Comparison of ENCODE assay signal across 15 mouse cellular contexts in the genomic region with DNA sequence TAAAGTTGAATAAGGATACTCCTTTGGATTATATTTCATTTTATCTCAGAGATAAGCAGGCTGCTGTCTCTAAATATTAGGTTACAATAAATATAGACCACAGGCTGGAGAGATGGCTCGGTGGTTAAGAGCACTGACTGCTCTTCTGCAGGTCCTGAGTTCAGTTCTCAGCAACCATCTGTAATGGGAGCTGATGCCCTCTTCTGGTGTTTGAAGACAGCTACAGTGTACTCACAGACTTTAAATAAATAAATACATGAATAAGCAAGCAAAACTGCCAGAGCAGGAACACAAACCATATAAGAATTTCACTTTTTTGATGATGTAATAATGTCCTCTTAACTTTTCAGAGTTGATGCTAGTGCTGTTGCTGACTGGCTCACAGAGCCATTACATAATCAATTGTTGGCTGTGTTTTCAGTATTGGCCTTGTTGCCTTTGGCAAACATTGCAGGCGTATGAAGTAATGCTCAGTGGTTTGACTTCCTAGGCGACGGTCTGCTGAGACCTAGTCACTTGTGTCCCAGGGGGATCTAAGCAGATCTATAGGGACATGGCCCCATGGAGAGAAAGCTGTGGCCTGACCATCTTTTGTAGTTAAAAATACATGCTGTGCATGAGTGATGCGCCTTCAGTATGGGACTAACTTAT. TPM values are rescaled to one million over a fixed set of nuclear protein-coding genes. Genes with fewer than 3 reads are reported as not detected.
A peak's percentile ranks its signal among the peaks of the same experiment; 100 is the strongest.
DNase-seq lines count a peak whose midpoint lies in the region; ATAC-seq and TF ChIP-seq lines count a peak whose summit lies in the region.
"Had no signal": no experiment of that assay in that cellular context is flagged by ENCODE, and none has a peak within 500 bp of the region (broad histone marks: within the 10 kb centered on the region; RNA-seq: fewer than 3 reads in every experiment).

No protein-coding gene starts in this region.

- peak; percentile 30 for DNase-seq in kidney, adult 9 months
- no peak for DNase-seq in kidney, postnatal 14 days
- no peak for DNase-seq in MEL (ENCODE audit: low read depth, low spot score)
- DNase-seq in adrenal gland, postnatal 36 days = peak; percentile 38 to 57
- peak; percentile 75 for DNase-seq in lung, postnatal 25 days (ENCODE audit: low spot score)
- no peak for DNase-seq in right cerebral cortex, postnatal 10 days (ENCODE audit: low spot score in 2 of 2)
- no peak for DNase-seq in embryonic facial prominence, embryonic 10.5 days (ENCODE audit: low spot score)
- DNase-seq: right cerebral cortex, postnatal 4 days; thymus, adult 18-20 months had no signal

- TF ChIP-seq RAD21 in MEL (IDR thresholded peaks at IDR 0.05; ENCODE audit: low read depth, low read length) = no peak; the same call in 1 of the 2 replicates

- H3K4me1 ChIP-seq in MEL (ENCODE audit: control insufficient read depth in 1 of 2, insufficient read depth in 2 of 2, low read length in 2 of 2) = no peaks in the 10 kb centered on the region
- peaks cover 9% of the 10 kb centered on the region for H3K4me1 ChIP-seq in forebrain, embryonic 12.5 days
- peaks cover 27% of the 10 kb centered on the region for H3K4me1 ChIP-seq in embryonic facial prominence, embryonic 10.5 days

- no peaks in the 10 kb centered on the region for H3K79me2 ChIP-seq in MEL (ENCODE audit: control insufficient read depth, insufficient read depth, low read length, poor library complexity)

- ATAC-seq in forebrain, embryonic 12.5 days (ENCODE audit: low FRiP score) = no peak
- ATAC-seq: intestine, embryonic 16.5 days; midbrain, embryonic 16.5 days had no signal

- no peak overlapping the region for H3K4me3 ChIP-seq in MEL (ENCODE audit: control insufficient read depth in 1 of 2, insufficient read depth in 1 of 2, low read depth in 2 of 2, low read length in 2 of 2)
- no peak overlapping the region for H3K4me3 ChIP-seq in forebrain, embryonic 12.5 days (replicated peaks)
- no peak overlapping the region for H3K4me3 ChIP-seq in embryonic facial prominence, embryonic 10.5 days
- H3K4me3 ChIP-seq: heart, embryonic 15.5 days; limb, embryonic 15.5 days had no signal

- no peak overlapping the region for H3K4me2 ChIP-seq in forebrain, embryonic 12.5 days
- H3K4me2 ChIP-seq: heart, embryonic 15.5 days; limb, embryonic 15.5 days had no signal

- TF ChIP-seq CTCF in MEL (IDR thresholded peaks at IDR 0.05 in 2 of 3, conservative IDR thresholded peaks at IDR 0.05 in 1 of 3; ENCODE audit: control insufficient read depth in 1 of 3, insufficient read depth in 1 of 3, low read depth in 2 of 3, low read length in 3 of 3, poor library complexity in 1 of 3, severe bottlenecking in 1 of 3) = peak in 1 of 3 experiments; percentile 16; a peak in 1 of 6 replicates

- TF ChIP-seq EP300 in MEL (IDR thresholded peaks at IDR 0.05; ENCODE audit: low read depth in 1 of 2, low read length in 2 of 2) = no peak

- H3K9ac ChIP-seq in MEL (ENCODE audit: control insufficient read depth, low read depth, low read length, poor library complexity, severe bottlenecking) = no peak overlapping the region
- H3K9ac ChIP-seq in forebrain, embryonic 12.5 days = no peak overlapping the region
- H3K9ac ChIP-seq: heart, embryonic 15.5 days; limb, embryonic 15.5 days had no signal

- H3K9me3 ChIP-seq in MEL (replicated peaks; ENCODE audit: insufficient read depth, low read length) = no peaks in the 10 kb centered on the region
- H3K9me3 ChIP-seq in forebrain, embryonic 12.5 days = no peaks in the 10 kb centered on the region
- H3K9me3 ChIP-seq in embryonic facial prominence, embryonic 10.5 days = no peaks in the 10 kb centered on the region
- H3K9me3 ChIP-seq: G1E; heart, embryonic 15.5 days; limb, embryonic 15.5 days had no signal

- no peak for TF ChIP-seq POLR2A in MEL (IDR thresholded peaks at IDR 0.05; ENCODE audit: control insufficient read depth in 1 of 2, insufficient read depth in 1 of 2, low read depth in 1 of 2, low read length in 2 of 2, poor library complexity in 1 of 2)

- no peaks in the 10 kb centered on the region for H3K36me3 ChIP-seq in MEL (ENCODE audit: control insufficient read depth in 1 of 2, insufficient read depth in 2 of 2, low read length in 2 of 2)
- no peaks in the 10 kb centered on the region for H3K36me3 ChIP-seq in forebrain, embryonic 12.5 days (replicated peaks)
- no peaks in the 10 kb centered on the region for H3K36me3 ChIP-seq in embryonic facial prominence, embryonic 10.5 days (replicated peaks)
- H3K36me3 ChIP-seq: G1E; heart, embryonic 15.5 days; limb, embryonic 15.5 days had no signal

- 82% methylated on average over 5 of the region's 5 CpGs for WGBS in forebrain, embryonic 12.5 days
- WGBS in embryonic facial prominence, embryonic 10.5 days = 83% methylated on average over 5 of the region's 5 CpGs

- no peak overlapping the region for H3K27ac ChIP-seq in MEL (ENCODE audit: control insufficient read depth, low read depth, low read length)
- no peak overlapping the region for H3K27ac ChIP-seq in forebrain, embryonic 12.5 days
- no peak overlapping the region for H3K27ac ChIP-seq in embryonic facial prominence, embryonic 10.5 days (replicated peaks)
- H3K27ac ChIP-seq: heart, embryonic 15.5 days; limb, embryonic 15.5 days had no signal

- no peaks in the 10 kb centered on the region for H3K27me3 ChIP-seq in MEL (ENCODE audit: control insufficient read depth in 1 of 2, insufficient read depth in 2 of 2, low read length in 2 of 2)
- H3K27me3 ChIP-seq in forebrain, embryonic 12.5 days = no peaks in the 10 kb centered on the region
- no peaks in the 10 kb centered on the region for H3K27me3 ChIP-seq in embryonic facial prominence, embryonic 10.5 days (replicated peaks; ENCODE audit: low read depth, poor library complexity, severe bottlenecking)
- H3K27me3 ChIP-seq: heart, embryonic 15.5 days; limb, embryonic 15.5 days had no signal

TF ChIP-seq in MEL, 35 proteins besides CTCF, POLR2A, EP300 and RAD21:
- TF ChIP-seq NELFE (IDR thresholded peaks at IDR 0.05; ENCODE audit: low read depth, low read length) (no peak), SMC3 (IDR thresholded peaks at IDR 0.05; ENCODE audit: low read depth, low read length) (peak; percentile 17; the same call in 1 of the 2 replicates), NRF1 (IDR thresholded peaks at IDR 0.05; ENCODE audit: insufficient read depth, low read depth, low read length, poor library complexity, severe bottlenecking) (no peak)
TF ChIP-seq in MEL: peak in this region for 1.

RNA-seq across cellular contexts. Expression of gene Epb41l2, which starts 35.8 kb away (rescaled TPM):
- total RNA-seq in MEL (2012; rRNA removed) = 4.7 and 8.1 TPM in 2 replicates
- polyA plus RNA-seq in MEL (2012; ENCODE audit: insufficient read depth in 1 of 2, insufficient read length in 2 of 2, low read depth in 1 of 2, low replicate concordance in 2 of 2, missing spikeins in 1 of 2) = 10 to 100 TPM in 1 of 2 experiments, not detected in 1; 23.7 TPM
- 10 to 100 TPM; 61.3 to 71.6 TPM for total RNA-seq in adrenal gland, postnatal 36 days (2021)
- polyA plus RNA-seq in forebrain, embryonic 12.5 days (2016; fragmentation: Nextera tagmentation; extraction: Ambion mirVana) = 39.2 and 42.7 TPM in 2 replicates
- 47.3 and 52.9 TPM in 2 replicates for polyA plus RNA-seq in embryonic facial prominence, embryonic 10.5 days (2016; fragmentation: Nextera tagmentation; extraction: Ambion mirVana)
- polyA plus RNA-seq: G1E had no signal

Comparison
In these comparisons a context has a peak if more than half of its experiments do, and no peak if none do; other contexts are left out.
1. DNase-seq: peak in kidney, adult 9 months (single experiment), adrenal gland, postnatal 36 days (2 of 2) and lung, postnatal 25 days (single experiment); none in kidney, postnatal 14 days (single experiment), MEL (single experiment), right cerebral cortex, postnatal 10 days (0 of 2) and embryonic facial prominence, embryonic 10.5 days (single experiment).